Mouse (Mus musculus) bone marrow, adult 2 months (tissue): ENCODE measurements around the gene Tbc1d10c.

Experiments
- CTCF ChIP-seq: fragments of 200-500 bp; IDR thresholded peaks from 2 replicates; pipeline ENCODE4 v1.5.1; 2011; ENCODE audit warnings: low read length, control low read depth; ENCODE audit not compliant: control insufficient read depth, insufficient read depth
- POLR2A ChIP-seq: fragments of 200-500 bp; IDR thresholded peaks from 2 replicates; pipeline ENCODE4 v1.6.1; 2011; ENCODE audit warnings: low read depth, mild to moderate bottlenecking, control low read depth, low read length, borderline replicate concordance; ENCODE audit not compliant: control insufficient read depth

DNA sequence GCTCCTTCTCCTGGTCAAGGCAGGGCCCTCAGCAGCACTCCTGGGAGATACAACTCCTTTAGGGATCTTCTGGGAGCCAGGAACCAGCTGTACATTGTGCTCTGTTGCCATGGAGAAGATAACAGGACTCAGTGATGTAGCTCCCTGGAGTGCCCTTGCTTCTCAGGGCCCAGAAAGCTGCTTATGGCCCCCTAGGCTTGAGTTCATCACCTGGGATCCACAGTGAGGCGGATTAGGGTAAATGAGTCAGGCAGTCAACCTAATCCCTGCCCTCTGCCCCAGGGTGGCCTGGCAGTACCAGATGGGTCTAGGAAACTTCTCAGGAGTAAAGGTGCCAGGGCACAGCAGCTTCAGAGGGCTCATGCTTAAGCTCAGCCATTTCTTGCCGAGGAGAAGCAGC, 51.6 kb downstream of the Tbc1d10c start, which contains the start of gene Gpr152:
- no peak for TF ChIP-seq POLR2A
- no peak for TF ChIP-seq CTCF
